Mouse (Mus musculus) gastrocnemius, postnatal 4 days (tissue): Measurements from ENCODE around the gene Rpp25l. TPM values are rescaled to one million over a fixed set of nuclear protein-coding genes. Genes with fewer than 3 reads are reported as not detected.
"Not testable (repeated sequence)": the region's sequence is repeated elsewhere in the genome, so short reads cannot be mapped to it uniquely, and the experiment has no call there.

ENCODE experiments used
- DNase-seq, 2 experiments: peaks; one replicate each; pipeline ENCODE4 v3.0.0; 2021 to 2022; ENCODE audit warnings: low spot score in 2 of 2, mixed read lengths in 2 of 2
- total RNA-seq, 2 experiments: library from RNA; stranded (reverse); gene quantifications; 2 replicates each; pipeline ENCODE4 v1.2.3; 2021

Rpp25l gene
- total RNA-seq, 2 experiments from 2014 or later = 36.8 to 40.5 TPM

- DNase-seq = no peak
Measured at GRCm38 (mm10) chr4:41738256-41738603, 24.9 kb upstream of the Rpp25l start.

GRCm38 (mm10) chr4:41737602-41738255, 24.4 kb upstream of the Rpp25l start:
- DNase-seq = peak in 1 of 2 experiments; percentile 70

- no peak for DNase-seq
Measured at GRCm38 (mm10) chr4:41731052-41731765, 17.9 kb upstream of the Rpp25l start, which contains the start of gene Arid3c. Gene Arid3c, minus strand, starts transcription at chr4:41731142.

- DNase-seq = no peak
Measured at GRCm38 (mm10) chr4:41726826-41727621, 13.7 kb upstream of the Rpp25l start.

GRCm38 (mm10) chr4:41722918-41723351, 9.6 kb upstream of the Rpp25l start, which contains the start of gene Dctn3:
Gene Dctn3, minus strand, starts transcription at chr4:41723170.
- peak; percentile 64 to 80 for DNase-seq

- no peak for DNase-seq
Measured at GRCm38 (mm10) chr4:41716834-41717233, 3.5 kb upstream of the Rpp25l start.

GRCm38 (mm10) chr4:41715596-41715995, 2.3 kb upstream of the Rpp25l start:
- no peak for DNase-seq

GRCm38 (mm10) chr4:41715082-41715481, 1.7 kb upstream of the Rpp25l start:
- no peak for DNase-seq

- DNase-seq = peak in 1 of 2 experiments; percentile 60
Measured at GRCm38 (mm10) chr4:41714276-41714675, 942 bp upstream of the Rpp25l start.

- peak in 1 of 2 experiments; percentile 40 for DNase-seq
Measured at GRCm38 (mm10) chr4:41712421-41713196, 725 bp downstream of the Rpp25l start.

- no peak for DNase-seq
Measured at GRCm38 (mm10) chr4:41711705-41712375, 1.5 kb downstream of the Rpp25l start.

- no peak for DNase-seq
Measured at GRCm38 (mm10) chr4:41710229-41710628, 3.1 kb downstream of the Rpp25l start.

- no peak for DNase-seq
Measured at GRCm38 (mm10) chr4:41708192-41708745, 5.1 kb downstream of the Rpp25l start.

GRCm38 (mm10) chr4:41707011-41707535, 6.3 kb downstream of the Rpp25l start:
- peak in 1 of 2 experiments; percentile 52 for DNase-seq

GRCm38 (mm10) chr4:41705922-41706754, 7.2 kb downstream of the Rpp25l start:
- DNase-seq = no peak

GRCm38 (mm10) chr4:41704651-41705050, 8.7 kb downstream of the Rpp25l start:
- DNase-seq = no peak

GRCm38 (mm10) chr4:41702226-41702625, 11.1 kb downstream of the Rpp25l start:
- not testable (repeated sequence) for DNase-seq

GRCm38 (mm10) chr4:41700224-41700623, 13.1 kb downstream of the Rpp25l start:
- DNase-seq = not testable (repeated sequence)

GRCm38 (mm10) chr4:41699783-41700182, 13.6 kb downstream of the Rpp25l start, which contains the start of gene Il11ra1:
Gene Il11ra1, plus strand, starts transcription at chr4:41699989.
- DNase-seq = not testable (repeated sequence)
